Mouse (Mus musculus) stomach, postnatal 0 days (tissue): ENCODE measurements around the gene Khdc1a. TPM values are rescaled to one million over a fixed set of nuclear protein-coding genes. Genes with fewer than 3 reads are reported as not detected.
"Not testable (repeated sequence)": the region's sequence is repeated elsewhere in the genome, so short reads cannot be mapped to it uniquely, and the experiment has no call there.

Source experiments
- ATAC-seq: fragments of 200-750 bp; cut with Nextera tagmentation; 2 replicates; pipeline ENCODE4 v1.8.0; 2017; ENCODE audit not compliant: low FRiP score, low TSS enrichment
- DNase-seq: peaks from one replicate; pipeline ENCODE4 v3.0.0-alpha.2; 2016; ENCODE audit warnings: low spot score
- H3K27ac ChIP-seq: fragments of 300-500 bp; sonication (generic); replicated peaks from 2 replicates; pipeline ENCODE4 v1.5.1; 2014; ENCODE audit warnings: mild to moderate bottlenecking, control low read depth
- H3K27me3 ChIP-seq: fragments of 300-500 bp; sonication (generic); 2 replicates; pipeline ENCODE4 v1.6.1; 2014; ENCODE audit warnings: low read length; ENCODE audit not compliant: control insufficient read depth, insufficient read depth
- H3K36me3 ChIP-seq: fragments of 300-500 bp; sonication (generic); 2 replicates; pipeline ENCODE4 v1.6.1; 2014; ENCODE audit warnings: low read length, mixed read lengths; ENCODE audit not compliant: control insufficient read depth, insufficient read depth
- H3K4me1 ChIP-seq: fragments of 300-500 bp; sonication (generic); replicated peaks from 2 replicates; pipeline ENCODE4 v1.6.1; 2014; ENCODE audit warnings: antibody characterized with exemption; ENCODE audit not compliant: control insufficient read depth, insufficient read depth
- H3K4me2 ChIP-seq: fragments of 300-500 bp; sonication (generic); replicated peaks from 2 replicates; pipeline ENCODE4 v1.6.1; 2014; ENCODE audit warnings: low read depth, mild to moderate bottlenecking, control low read depth, moderate library complexity
- H3K4me3 ChIP-seq: fragments of 300-500 bp; sonication (generic); 2 replicates; pipeline ENCODE4 v1.5.1; 2014; ENCODE audit warnings: low read depth, low read length, control low read depth
- H3K9ac ChIP-seq: fragments of 300-500 bp; sonication (generic); 2 replicates; pipeline ENCODE4 v1.6.1; 2014; ENCODE audit warnings: mild to moderate bottlenecking, low read length, control low read depth, mixed read lengths
- H3K9me3 ChIP-seq: fragments of 300-500 bp; sonication (generic); 2 replicates; pipeline ENCODE4 v1.6.1; 2016; ENCODE audit warnings: low read length; ENCODE audit not compliant: control insufficient read depth
- CTCF ChIP-seq: IDR thresholded peaks from 2 replicates; pipeline ENCODE4 v1.5.1; 2016; ENCODE audit warnings: antibody characterized with exemption, low read depth, mild to moderate bottlenecking, moderate library complexity
- EP300 ChIP-seq: optimal IDR thresholded peaks from 2 replicates; pipeline ENCODE3; 2016; ENCODE audit warnings: antibody characterized with exemption
- WGBS: fragments of 180-500 bp; shearing (Covaris S2); extraction: QIAGEN DNeasy Blood & Tissue Kit; methylation state at CpG from one replicate; pipeline ENCODE4 v1.1.7; 2014; 5-methylcytosine and 5-hydroxymethylcytosine counted together
- polyA plus RNA-seq: library from polyadenylated mRNA; unstranded; fragments of >200 nt; fragmentation: Nextera tagmentation; extraction: Ambion mirVana; gene quantifications from 2 replicates; pipeline ENCODE4 v1.2.1, GENCODE M21; 2015

Gene Khdc1a
- polyA plus RNA-seq, 1 experiment from 2014 or later = 0.12 TPM

DNA sequence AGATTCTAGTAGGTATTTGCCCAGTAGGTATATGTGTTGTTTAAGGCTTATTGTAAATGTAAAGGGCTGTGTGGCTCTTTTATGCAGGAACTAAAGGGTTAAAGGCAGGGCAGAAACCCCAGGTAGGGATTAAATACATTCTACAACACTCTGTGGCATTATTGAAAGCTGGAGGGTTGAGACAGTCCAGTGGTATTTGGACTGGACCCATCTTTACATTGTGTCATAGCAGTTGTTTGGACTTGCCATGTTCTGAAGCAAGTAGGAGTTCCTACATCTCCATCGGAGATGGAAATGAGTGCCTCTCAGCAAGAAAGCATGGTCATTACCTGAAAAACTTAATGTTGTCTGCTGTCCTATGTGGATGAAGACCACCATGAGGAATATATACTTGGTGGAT is 8.7 kb upstream of the Khdc1a start:
- H3K4me3 ChIP-seq = no peak overlapping the region
- H3K9ac ChIP-seq = no peak overlapping the region
- no peaks in the 10 kb centered on the region for H3K27me3 ChIP-seq
- 96% methylated on average over 1 of the region's 1 CpGs for WGBS
- ATAC-seq = no peak
- H3K9me3 ChIP-seq = no peaks in the 10 kb centered on the region
- no peaks in the 10 kb centered on the region for H3K36me3 ChIP-seq
- no peak overlapping the region for H3K4me2 ChIP-seq
- DNase-seq = no peak
- no peaks in the 10 kb centered on the region for H3K4me1 ChIP-seq
- no peak overlapping the region for H3K27ac ChIP-seq
- TF ChIP-seq EP300 = no peak

DNA sequence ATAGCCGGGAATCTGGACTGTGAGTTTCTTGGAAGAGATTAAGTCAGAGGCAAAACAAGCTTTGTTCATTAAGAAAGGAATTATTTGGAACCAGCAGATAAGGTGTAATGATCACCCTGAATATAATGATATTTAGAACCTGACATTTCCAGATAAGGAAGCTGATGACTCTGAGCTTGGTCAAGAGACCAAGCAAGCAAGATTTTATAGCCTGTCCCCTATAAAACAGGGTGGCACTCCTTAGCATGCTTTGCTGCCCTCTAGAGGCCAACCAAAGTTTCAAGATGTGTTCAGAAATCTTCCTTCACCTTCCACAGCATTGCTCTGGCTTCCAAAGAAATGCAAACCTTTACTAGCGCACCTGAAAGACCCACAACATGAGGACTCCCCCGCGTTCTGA is 5.2 kb upstream of the Khdc1a start:
- H3K9ac ChIP-seq = no peak overlapping the region
- no peaks in the 10 kb centered on the region for H3K9me3 ChIP-seq
- ATAC-seq = peak; percentile 83
- no peaks in the 10 kb centered on the region for H3K27me3 ChIP-seq
- 60% methylated on average over 4 of the region's 4 CpGs for WGBS
- H3K4me2 ChIP-seq = no peak overlapping the region
- H3K4me1 ChIP-seq = no peaks in the 10 kb centered on the region
- TF ChIP-seq CTCF (peak; percentile 85), EP300 (no peak)
- peak; percentile 65 for DNase-seq
- H3K27ac ChIP-seq = no peak overlapping the region
- H3K4me3 ChIP-seq = no peak overlapping the region
- H3K36me3 ChIP-seq = no peaks in the 10 kb centered on the region

GRCm38 (mm10) chr1:21344752-21345151 is 4.7 kb upstream of the Khdc1a start:
- H3K9me3 ChIP-seq, DNase-seq, H3K4me2 ChIP-seq, ATAC-seq, H3K27me3 ChIP-seq, H3K4me1 ChIP-seq, H3K9ac ChIP-seq, H3K27ac ChIP-seq, H3K4me3 ChIP-seq, H3K36me3 ChIP-seq: not testable (repeated sequence)
- WGBS = 79% methylated on average over 7 of the region's 7 CpGs

GRCm38 (mm10) chr1:21368031-21368430 is 18.6 kb downstream of the Khdc1a start, which contains the start of gene Khdc1c:
Khdc1c (plus strand) TSS chr1:21368331.
- not testable (repeated sequence) for ATAC-seq, H3K4me3 ChIP-seq, H3K4me2 ChIP-seq, H3K27me3 ChIP-seq, H3K9me3 ChIP-seq, H3K9ac ChIP-seq, DNase-seq, H3K36me3 ChIP-seq, H3K4me1 ChIP-seq, H3K27ac ChIP-seq
- WGBS = 83% methylated on average over 1 of the region's 1 CpGs

DNA sequence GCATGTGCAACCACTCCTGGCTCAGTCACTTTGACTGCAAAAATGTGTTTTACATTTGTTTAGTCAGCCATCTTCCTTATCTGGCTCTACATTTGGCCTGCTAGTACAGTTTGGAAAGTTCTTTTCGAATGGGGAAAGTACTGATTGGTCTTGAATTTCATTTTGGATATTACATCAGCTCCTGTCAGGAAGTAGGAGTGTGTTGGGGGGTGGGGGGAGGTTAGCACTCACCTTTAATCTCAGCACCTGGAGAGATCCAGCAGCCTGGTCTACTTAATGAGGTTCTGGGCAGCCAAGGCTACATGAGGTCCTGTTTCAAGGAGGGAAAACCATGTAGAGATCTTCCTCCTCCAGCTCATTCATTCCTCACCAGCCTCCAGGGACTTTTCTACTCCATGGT is 33.8 kb downstream of the Khdc1a start, which contains the start of gene Khdc1b:
TSS of gene Khdc1b (plus strand) at position 301 of the 400 bp plus-strand sequence.
- no peak within 1 kb of the TSS for H3K27ac ChIP-seq
- TF ChIP-seq EP300 (no peak), CTCF (no peak)
- no peaks in the 10 kb centered on the region for H3K4me1 ChIP-seq
- DNase-seq (no peak), ATAC-seq (no peak)
- no peaks in the 10 kb centered on the region for H3K9me3 ChIP-seq
- 87% methylated on average over 1 of the region's 1 CpGs for WGBS
- no peak within 1 kb of the TSS for H3K4me3 ChIP-seq
- no peaks in the 10 kb centered on the region for H3K27me3 ChIP-seq
- no peaks in the 10 kb centered on the region for H3K36me3 ChIP-seq
- H3K9ac ChIP-seq = no peak within 1 kb of the TSS
- H3K4me2 ChIP-seq = no peak within 1 kb of the TSS

GRCm38 (mm10) chr1:21391138-21391671 is 41.8 kb downstream of the Khdc1a start:
- DNase-seq (no peak), ATAC-seq (no peak)
- no peaks in the 10 kb centered on the region for H3K27me3 ChIP-seq
- 46% methylated on average over 6 of the region's 6 CpGs for whole genome bisulfite sequencing
- H3K4me1 ChIP-seq = no peaks in the 10 kb centered on the region
- no peaks in the 10 kb centered on the region for H3K9me3 ChIP-seq
- no peak overlapping the region for H3K4me3 ChIP-seq
- H3K36me3 ChIP-seq = no peaks in the 10 kb centered on the region
- no peak overlapping the region for H3K4me2 ChIP-seq
- no peak overlapping the region for H3K27ac ChIP-seq
- no peak overlapping the region for H3K9ac ChIP-seq
- TF ChIP-seq CTCF (no peak), EP300 (no peak)

Other genes starting within 250 kb of the Khdc1a start
- 9.9 and 10.9 TPM in 2 replicates for gene Tmem14a, start 131.1 kb upstream of the Khdc1a start, polyA plus RNA-seq
- gene Gsta3, start 109.1 kb upstream of the Khdc1a start, polyA plus RNA-seq = 71.7 and 77.2 TPM in 2 replicates
- not detected in 2 replicates for gene Khdc1c, start 18.7 kb downstream of the Khdc1a start, polyA plus RNA-seq
- gene Khdc1b, start 33.9 kb downstream of the Khdc1a start, polyA plus RNA-seq = 0.04 TPM in 2 replicates